Mouse (Mus musculus) inflammation-experienced regulatory T-cells (primary cell): ENCODE measurements around the gene Zfp287. TPM values are rescaled to one million over a fixed set of nuclear protein-coding genes. Genes with fewer than 3 reads are reported as not detected.

Source experiments
- polyA plus RNA-seq, 2 experiments: library from polyadenylated mRNA; unstranded; fragments of 100-300 nt; shearing (Covaris generic); gene quantifications; one replicate each; pipeline ENCODE4 v1.2.1; 2017

Gene Zfp287
- polyA plus RNA-seq, result 10 to 100 TPM; 29.7 to 40.9 TPM

DNA sequence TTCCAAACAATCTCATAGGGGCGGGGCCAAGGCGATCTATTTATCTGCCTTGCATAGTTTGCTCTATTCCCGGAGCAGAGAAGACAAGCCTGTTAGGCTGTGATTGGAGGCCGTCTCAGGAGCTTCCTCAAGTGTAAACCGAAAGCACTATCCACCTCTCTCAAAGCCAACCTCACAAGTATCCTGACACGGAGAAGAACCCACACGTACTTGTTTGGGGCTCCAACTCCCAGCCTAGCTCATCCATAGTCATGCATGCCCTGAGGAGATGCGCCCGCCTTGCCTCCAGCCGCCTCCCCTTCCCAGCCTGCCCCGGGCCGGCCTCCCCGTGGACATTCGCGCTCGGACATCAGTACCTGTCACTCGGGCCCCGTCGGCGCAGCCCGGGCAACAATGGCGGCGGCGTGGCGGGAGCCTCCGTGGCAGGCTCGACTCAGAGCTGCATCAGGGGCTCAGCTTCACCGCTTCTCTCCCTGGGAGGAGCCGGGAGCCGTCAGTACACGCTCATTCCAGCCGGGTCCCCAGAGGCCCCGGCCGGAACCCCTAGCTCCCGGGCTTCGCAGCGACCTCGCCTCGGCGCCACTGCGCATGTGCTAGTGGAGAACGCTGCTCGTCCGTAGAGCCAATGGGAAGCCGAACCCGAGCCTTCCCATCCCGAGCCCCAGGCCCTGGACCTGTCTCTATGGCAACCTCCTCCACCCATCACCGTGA is at the start of gene Zfp287:
Zfp287 (minus strand) TSS at position 595 of the 711 bp plus-strand sequence.

DNA sequence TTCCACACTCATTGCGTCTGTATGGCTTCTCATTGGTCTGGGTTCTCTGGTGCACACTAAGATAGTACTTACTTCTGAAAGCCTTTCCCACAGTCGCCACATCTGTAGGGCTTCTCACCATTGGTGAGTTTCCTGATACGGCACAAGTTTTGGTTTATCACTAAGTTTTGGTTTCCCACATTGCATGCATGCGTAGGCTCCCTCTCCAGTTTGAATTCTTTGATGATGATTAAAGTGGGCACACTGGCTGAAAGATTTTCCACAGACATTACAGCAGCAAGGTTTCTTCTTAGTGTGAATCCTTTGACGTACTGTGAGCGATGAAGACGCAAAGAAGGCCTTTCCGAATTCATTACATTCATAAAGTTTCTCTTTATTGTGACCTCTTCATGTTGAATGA is 21.1 kb upstream of the Zfp287 start, which contains the start of gene Gm10428:
Gm10428 (plus strand) TSS at position 321 of the 400 bp plus-strand sequence.

Other genes with a start within 250 kb of the Zfp287 start
- gene Cenpv, start 192.6 kb downstream of the Zfp287 start, polyA plus RNA-seq, result 1 to 10 TPM; 4.3 to 6.5 TPM
- gene Ubb, start 180.7 kb downstream of the Zfp287 start, polyA plus RNA-seq, result 1,000 to 10,000 TPM; 2,634 to 2,908 TPM
- gene Trpv2, start 157.4 kb downstream of the Zfp287 start, polyA plus RNA-seq, result 100 to 1,000 TPM in 1 of 2 experiments, 10 to 100 TPM in 1; 97.7 to 131 TPM
- 1 to 10 TPM; 3.0 to 6.0 TPM for gene Lrrc75a, start 83.4 kb downstream of the Zfp287 start, polyA plus RNA-seq
- 10 to 100 TPM; 41.8 to 45.4 TPM for gene Mmgt2, start 83.2 kb downstream of the Zfp287 start, polyA plus RNA-seq
- not detected for gene Gm10428, start 21.2 kb upstream of the Zfp287 start, polyA plus RNA-seq
- 1 to 10 TPM; 3.0 to 4.4 TPM for gene Zfp286, start 57.6 kb upstream of the Zfp287 start, polyA plus RNA-seq
- gene Trim16, start 88.3 kb upstream of the Zfp287 start, polyA plus RNA-seq, result 1 to 10 TPM; 4.8 to 7.7 TPM
- 1 to 10 TPM; 2.1 to 4.3 TPM for gene Fbxw10, start 115.2 kb upstream of the Zfp287 start, polyA plus RNA-seq
- gene Tvp23b, start 147.6 kb upstream of the Zfp287 start, polyA plus RNA-seq, result 10 to 100 TPM; 50.0 to 51.1 TPM
- gene Cdrt4, start 219.3 kb upstream of the Zfp287 start, polyA plus RNA-seq, result not detected